Mouse (Mus musculus) cerebellum, adult 2 months (tissue): ENCODE measurements around the gene Nupr1l.

Experiments
- CTCF ChIP-seq: fragments of 200-500 bp; IDR thresholded peaks from 2 replicates; pipeline ENCODE4 v1.5.1; 2011; ENCODE audit warnings: low read depth, mild to moderate bottlenecking, control low read depth, low read length, moderate library complexity, borderline replicate concordance; ENCODE audit not compliant: insufficient read depth
- POLR2A ChIP-seq: fragments of 200-500 bp; IDR thresholded peaks from 2 replicates; pipeline ENCODE4 v1.6.1; 2011; ENCODE audit warnings: low read length, control low read depth, borderline replicate concordance; ENCODE audit not compliant: insufficient read depth

- TF ChIP-seq POLR2A (no peak), CTCF (peak; percentile 23; the same call in 1 of the 2 replicates)
Measured at GRCm38 (mm10) chr5:129864467-129864866, 43.9 kb upstream of the Nupr1l start.
